Mouse (Mus musculus): ENCODE results near the gene Brd3os. TPM values are rescaled to one million over a fixed set of nuclear protein-coding genes. Genes with fewer than 3 reads are reported as not detected.

Gene Brd3os
- polyA plus RNA-seq, 1 experiment from 2014 or later = 13.0 TPM

GRCm38 (mm10) chr2:27406928-27407327 lies 35.2 kb upstream of the Brd3os start:
- DNase-seq (ENCODE audit: low spot score) = no peak
- no peak overlapping the region for H3K27ac ChIP-seq (replicated peaks; ENCODE audit: low read depth, low read length)
- no peaks in the 10 kb centered on the region for H3K9me3 ChIP-seq (ENCODE audit: control insufficient read depth, low read length)
- no peak overlapping the region for H3K4me2 ChIP-seq (ENCODE audit: low read depth, low read length)
- no peak overlapping the region for H3K9ac ChIP-seq (ENCODE audit: low read depth, low read length)
- 70% methylated on average over 5 of the region's 5 CpGs for WGBS
- no peaks in the 10 kb centered on the region for H3K27me3 ChIP-seq (replicated peaks; ENCODE audit: control insufficient read depth, insufficient read depth, low read length)
- ATAC-seq (ENCODE audit: low read depth) = no peak
- H3K4me3 ChIP-seq (ENCODE audit: low read depth, low read length) = no peak overlapping the region
- H3K36me3 ChIP-seq (ENCODE audit: control insufficient read depth, insufficient read depth, low read length) = no peaks in the 10 kb centered on the region
- peaks cover 28% of the 10 kb centered on the region for H3K4me1 ChIP-seq (ENCODE audit: control insufficient read depth, insufficient read depth, low read length)

DNA sequence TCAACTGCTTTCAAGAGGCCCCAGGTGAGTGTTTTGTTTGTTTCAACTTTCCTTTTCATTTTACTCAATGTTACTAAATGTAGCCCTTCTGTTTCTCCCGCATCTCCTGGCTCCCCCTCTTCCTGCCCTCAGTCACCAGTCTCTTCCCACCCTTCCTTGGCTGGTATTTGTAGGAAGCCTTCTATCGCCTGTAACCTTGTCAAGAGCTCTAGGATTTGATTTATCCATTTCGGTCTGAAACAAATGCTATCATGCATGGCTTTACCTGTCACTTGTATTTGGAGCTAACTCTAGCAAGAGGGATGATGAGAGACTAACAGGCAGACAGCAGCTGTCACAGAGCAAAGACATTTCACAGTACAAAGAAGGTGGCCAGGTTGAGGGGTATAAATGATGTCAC lies 33.9 kb upstream of the Brd3os start:
- Histone ChIP-seq H3K9ac (ENCODE audit: low read depth, low read length) (no peak overlapping the region), H3K4me2 (ENCODE audit: low read depth, low read length) (no peak overlapping the region), H3K4me1 (ENCODE audit: control insufficient read depth, insufficient read depth, low read length) (peaks cover 39% of the 10 kb centered on the region), H3K27me3 (replicated peaks; ENCODE audit: control insufficient read depth, insufficient read depth, low read length) (no peaks in the 10 kb centered on the region), H3K9me3 (ENCODE audit: control insufficient read depth, low read length) (no peaks in the 10 kb centered on the region), H3K36me3 (ENCODE audit: control insufficient read depth, insufficient read depth, low read length) (no peaks in the 10 kb centered on the region), H3K27ac (replicated peaks; ENCODE audit: low read depth, low read length) (no peak overlapping the region), H3K4me3 (ENCODE audit: low read depth, low read length) (no peak overlapping the region)
- DNase-seq (ENCODE audit: low spot score) (no peak), ATAC-seq (ENCODE audit: low read depth) (no peak)
- 57% methylated on average over 3 of the region's 3 CpGs for WGBS

- Histone ChIP-seq H3K4me1 (ENCODE audit: control insufficient read depth, insufficient read depth, low read length) (peaks cover 49% of the 10 kb centered on the region), H3K9me3 (ENCODE audit: control insufficient read depth, low read length) (no peaks in the 10 kb centered on the region), H3K4me2 (ENCODE audit: low read depth, low read length) (no peak overlapping the region), H3K27me3 (replicated peaks; ENCODE audit: control insufficient read depth, insufficient read depth, low read length) (no peaks in the 10 kb centered on the region), H3K36me3 (ENCODE audit: control insufficient read depth, insufficient read depth, low read length) (no peaks in the 10 kb centered on the region), H3K27ac (replicated peaks; ENCODE audit: low read depth, low read length) (no peak overlapping the region), H3K9ac (ENCODE audit: low read depth, low read length) (no peak overlapping the region), H3K4me3 (ENCODE audit: low read depth, low read length) (no peak overlapping the region)
- 86% methylated on average over 6 of the region's 6 CpGs for WGBS
- no peak for DNase-seq (ENCODE audit: low spot score)
- ATAC-seq (ENCODE audit: low read depth) = no peak
These were observed 31.5 kb upstream of the Brd3os start for GRCm38 (mm10) chr2:27410518-27411140.

DNA sequence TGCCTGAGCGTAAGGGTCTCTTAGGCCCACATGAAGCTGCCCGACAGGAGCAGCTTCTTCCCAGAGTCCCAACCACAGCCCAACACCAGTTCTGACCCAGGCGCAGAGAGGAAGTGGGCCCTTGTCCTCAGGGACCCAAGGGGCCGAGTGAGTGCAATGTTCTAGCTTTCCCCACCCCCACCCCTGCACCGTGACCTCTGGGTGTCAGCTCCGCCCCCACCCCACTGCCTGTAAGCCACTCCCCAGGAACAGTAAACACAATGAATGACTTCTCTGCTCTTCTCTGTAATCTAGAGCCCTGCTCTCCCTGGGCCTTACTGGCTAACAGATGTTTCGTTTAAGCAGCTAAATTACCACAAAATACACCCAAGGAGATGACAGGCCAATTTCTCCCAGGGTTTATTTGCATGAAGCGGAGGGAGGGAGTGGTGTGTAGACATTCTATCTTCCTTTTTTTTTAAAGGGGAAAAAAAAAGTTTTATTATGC lies 30.4 kb upstream of the Brd3os start:
- ATAC-seq (ENCODE audit: low read depth) = peak; percentile 45; the same call in 1 of the 2 replicates
- peak overlapping the region; percentile 27; the same call in 1 of the 2 replicates for H3K4me2 ChIP-seq (ENCODE audit: low read depth, low read length)
- H3K27ac ChIP-seq (replicated peaks; ENCODE audit: low read depth, low read length) = peak overlapping the region; percentile 67
- H3K4me1 ChIP-seq (ENCODE audit: control insufficient read depth, insufficient read depth, low read length) = peaks cover 60% of the 10 kb centered on the region
- 17% methylated on average over 8 of the region's 8 CpGs for WGBS
- peak; percentile 85 for DNase-seq (ENCODE audit: low spot score)
- no peak overlapping the region for H3K9ac ChIP-seq (ENCODE audit: low read depth, low read length)
- H3K9me3 ChIP-seq (ENCODE audit: control insufficient read depth, low read length) = no peaks in the 10 kb centered on the region
- H3K27me3 ChIP-seq (replicated peaks; ENCODE audit: control insufficient read depth, insufficient read depth, low read length) = no peaks in the 10 kb centered on the region
- H3K4me3 ChIP-seq (ENCODE audit: low read depth, low read length) = no peak overlapping the region
- H3K36me3 ChIP-seq (ENCODE audit: control insufficient read depth, insufficient read depth, low read length) = no peaks in the 10 kb centered on the region

DNA sequence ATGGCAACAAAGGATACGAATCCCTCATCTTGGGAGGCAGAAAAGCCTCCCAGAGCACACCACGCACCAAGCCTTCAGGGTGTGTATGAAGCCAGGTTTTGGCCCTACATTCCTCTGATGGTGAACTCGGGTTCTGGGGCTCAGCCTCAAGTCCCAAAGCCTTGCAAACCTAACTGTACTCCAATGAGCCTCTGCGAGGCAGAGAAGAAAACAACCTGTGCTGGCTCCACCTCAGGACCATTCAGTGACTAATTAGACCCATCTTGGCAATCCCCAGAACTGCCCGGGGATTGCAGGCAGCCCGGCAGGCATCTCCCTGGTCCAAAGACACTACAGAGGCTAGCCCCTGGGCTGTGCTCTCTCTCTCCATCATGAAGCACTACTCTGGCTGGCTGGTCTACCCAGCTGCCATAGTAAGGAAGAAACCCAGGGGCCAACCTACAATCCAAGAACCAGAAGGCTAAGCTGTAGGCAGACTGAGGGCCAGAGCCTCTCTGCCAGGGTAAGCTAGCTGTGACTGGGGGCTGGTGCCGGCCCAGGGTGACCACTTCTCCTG lies 29.8 kb upstream of the Brd3os start:
- H3K9me3 ChIP-seq (ENCODE audit: control insufficient read depth, low read length) = no peaks in the 10 kb centered on the region
- no peak overlapping the region for H3K4me3 ChIP-seq (ENCODE audit: low read depth, low read length)
- H3K27ac ChIP-seq (replicated peaks; ENCODE audit: low read depth, low read length) = peak overlapping the region; percentile 74
- no peaks in the 10 kb centered on the region for H3K36me3 ChIP-seq (ENCODE audit: control insufficient read depth, insufficient read depth, low read length)
- no peaks in the 10 kb centered on the region for H3K27me3 ChIP-seq (replicated peaks; ENCODE audit: control insufficient read depth, insufficient read depth, low read length)
- H3K4me2 ChIP-seq (ENCODE audit: low read depth, low read length) = peak overlapping the region; percentile 27
- no peak overlapping the region for H3K9ac ChIP-seq (ENCODE audit: low read depth, low read length)
- no peak for DNase-seq (ENCODE audit: low spot score)
- ATAC-seq (ENCODE audit: low read depth) = no peak
- H3K4me1 ChIP-seq (ENCODE audit: control insufficient read depth, insufficient read depth, low read length) = peaks cover 62% of the 10 kb centered on the region
- 12% methylated on average over 7 of the region's 7 CpGs for WGBS

GRCm38 (mm10) chr2:27413582-27413935 lies 28.6 kb upstream of the Brd3os start:
- H3K4me2 ChIP-seq (ENCODE audit: low read depth, low read length) = no peak overlapping the region
- H3K27me3 ChIP-seq (replicated peaks; ENCODE audit: control insufficient read depth, insufficient read depth, low read length) = no peaks in the 10 kb centered on the region
- no peaks in the 10 kb centered on the region for H3K9me3 ChIP-seq (ENCODE audit: control insufficient read depth, low read length)
- DNase-seq (ENCODE audit: low spot score) (no peak), ATAC-seq (ENCODE audit: low read depth) (no peak)
- no peak overlapping the region for H3K9ac ChIP-seq (ENCODE audit: low read depth, low read length)
- H3K36me3 ChIP-seq (ENCODE audit: control insufficient read depth, insufficient read depth, low read length) = no peaks in the 10 kb centered on the region
- H3K27ac ChIP-seq (replicated peaks; ENCODE audit: low read depth, low read length) = no peak overlapping the region
- peaks cover 57% of the 10 kb centered on the region for H3K4me1 ChIP-seq (ENCODE audit: control insufficient read depth, insufficient read depth, low read length)
- 56% methylated on average over 2 of the region's 2 CpGs for WGBS
- H3K4me3 ChIP-seq (ENCODE audit: low read depth, low read length) = no peak overlapping the region

DNA sequence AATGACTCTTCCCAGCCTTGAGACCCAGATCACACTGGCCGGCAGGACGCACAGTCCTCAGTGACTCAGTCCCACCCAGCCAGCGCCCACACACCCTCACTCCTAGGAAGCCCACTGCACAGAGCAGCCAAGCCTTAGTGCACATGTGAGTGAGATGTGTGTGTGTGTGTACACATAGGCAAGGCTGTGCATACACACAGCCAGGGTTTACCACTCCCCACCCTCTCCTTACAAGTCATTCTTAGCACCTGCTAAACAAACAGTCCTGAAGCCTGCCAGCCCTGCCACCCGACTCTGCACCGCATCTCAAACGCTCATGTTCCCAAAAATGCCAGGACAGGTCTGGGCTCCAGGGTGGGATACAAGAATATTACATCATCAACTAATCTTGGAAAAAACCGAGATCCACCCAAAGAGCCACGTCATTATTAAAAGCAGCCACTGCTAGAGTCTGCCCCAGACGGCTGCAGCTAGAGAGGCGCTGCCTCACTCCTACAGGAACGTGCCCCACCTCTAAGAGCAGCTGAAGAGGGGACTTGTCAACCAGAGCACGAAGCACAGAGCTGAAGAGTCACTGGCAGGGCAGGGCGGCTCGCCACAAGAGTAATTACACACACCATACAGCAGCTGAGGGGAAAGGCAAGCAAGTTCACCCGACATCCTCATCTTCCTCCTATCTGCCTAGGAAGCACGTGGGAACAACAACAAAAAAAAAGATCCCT lies 28.0 kb upstream of the Brd3os start:
- ATAC-seq (ENCODE audit: low read depth) (peak; percentile 73), DNase-seq (ENCODE audit: low spot score) (peak; percentile 66)
- no peak overlapping the region for H3K9ac ChIP-seq (ENCODE audit: low read depth, low read length)
- no peak overlapping the region; the same call in 1 of the 2 replicates for H3K27ac ChIP-seq (replicated peaks; ENCODE audit: low read depth, low read length)
- H3K36me3 ChIP-seq (ENCODE audit: control insufficient read depth, insufficient read depth, low read length) = no peaks in the 10 kb centered on the region
- 23% methylated on average over 16 of the region's 16 CpGs for WGBS
- no peak overlapping the region for H3K4me3 ChIP-seq (ENCODE audit: low read depth, low read length)
- H3K4me1 ChIP-seq (ENCODE audit: control insufficient read depth, insufficient read depth, low read length) = peaks cover 62% of the 10 kb centered on the region
- H3K9me3 ChIP-seq (ENCODE audit: control insufficient read depth, low read length) = no peaks in the 10 kb centered on the region
- 0 out of 2 replicates have a peak overlapping the region, but pooled peaks have one; percentile 6 for H3K4me2 ChIP-seq (ENCODE audit: low read depth, low read length)
- H3K27me3 ChIP-seq (replicated peaks; ENCODE audit: control insufficient read depth, insufficient read depth, low read length) = no peaks in the 10 kb centered on the region

- Histone ChIP-seq H3K9ac (ENCODE audit: low read depth, low read length) (no peak overlapping the region), H3K4me2 (ENCODE audit: low read depth, low read length) (no peak overlapping the region), H3K9me3 (ENCODE audit: control insufficient read depth, low read length) (no peaks in the 10 kb centered on the region), H3K27ac (replicated peaks; ENCODE audit: low read depth, low read length) (no peak overlapping the region), H3K4me3 (ENCODE audit: low read depth, low read length) (no peak overlapping the region), H3K27me3 (replicated peaks; ENCODE audit: control insufficient read depth, insufficient read depth, low read length) (no peaks in the 10 kb centered on the region), H3K4me1 (ENCODE audit: control insufficient read depth, insufficient read depth, low read length) (peaks cover 64% of the 10 kb centered on the region), H3K36me3 (ENCODE audit: control insufficient read depth, insufficient read depth, low read length) (no peaks in the 10 kb centered on the region)
- WGBS = 65% methylated on average over 11 of the region's 11 CpGs
- ATAC-seq (ENCODE audit: low read depth) (no peak), DNase-seq (ENCODE audit: low spot score) (no peak)
These were observed 26.9 kb upstream of the Brd3os start for GRCm38 (mm10) chr2:27415060-27415783.
